Mouse (Mus musculus) layer of hippocampus, postnatal 36 days (tissue): ENCODE measurements around the gene Stmn3. TPM values are rescaled to one million over a fixed set of nuclear protein-coding genes. Genes with fewer than 3 reads are reported as not detected.

ENCODE experiments used
- DNase-seq, 2 experiments: peaks; one replicate each; pipeline ENCODE4 v3.0.0; 2022
- total RNA-seq, 2 experiments: library from RNA; stranded (reverse); gene quantifications; 2 replicates each; pipeline ENCODE4 v1.2.3; 2021

Stmn3 gene
- total RNA-seq, 2 experiments from 2014 or later: 562 to 666 TPM

DNA sequence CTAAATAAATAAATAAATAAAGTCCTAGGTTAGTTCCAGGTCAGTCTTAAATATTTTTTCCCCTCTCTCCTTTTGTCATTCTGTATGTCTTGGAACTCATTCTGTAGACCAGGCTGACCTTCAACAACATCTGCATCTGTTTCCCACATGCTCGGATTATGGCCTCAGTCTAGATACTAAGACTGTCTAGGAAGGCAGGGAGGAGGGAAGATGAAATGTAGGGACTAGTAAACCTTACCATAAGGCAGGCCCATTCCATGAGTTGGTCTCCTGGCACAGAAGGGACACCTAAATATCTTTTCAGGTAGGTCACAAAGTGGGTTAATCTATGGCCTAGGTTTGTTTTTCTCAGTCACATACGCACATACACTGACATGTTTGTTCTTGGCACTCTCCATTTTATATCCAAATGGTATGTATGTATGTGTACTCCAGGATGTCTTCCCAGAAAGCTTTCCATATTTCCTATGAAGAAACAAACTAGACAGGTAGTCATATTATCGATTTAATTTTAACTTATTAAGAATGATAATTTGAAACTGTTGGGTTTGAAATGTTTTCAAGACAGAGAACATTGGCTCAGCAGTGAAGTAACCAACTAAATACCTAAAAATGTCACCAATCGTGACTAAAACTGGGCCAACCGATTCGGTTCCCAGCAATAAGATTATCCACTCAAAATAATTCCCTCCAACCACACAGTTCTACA lies 27.5 kb downstream of the Stmn3 start:
- DNase-seq: no peak

DNA sequence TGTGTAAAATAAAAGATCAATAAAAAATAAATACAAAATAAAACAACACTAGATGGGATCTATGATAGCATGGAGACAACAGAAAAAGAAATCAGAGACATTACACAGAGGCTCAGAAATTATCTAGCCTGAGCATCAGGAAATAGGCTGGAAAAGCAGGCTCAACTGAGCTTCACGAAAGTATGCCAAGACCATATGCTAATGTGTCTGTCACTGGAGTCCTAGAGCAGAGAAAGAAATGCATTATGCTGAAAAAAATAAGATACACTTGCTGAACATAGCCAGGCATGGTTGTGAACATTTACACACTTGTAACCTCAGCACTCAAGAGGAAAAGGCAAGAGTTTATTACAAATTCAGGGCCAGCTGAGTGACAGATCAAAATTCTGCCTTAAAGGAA lies 34.3 kb downstream of the Stmn3 start:
- DNase-seq: no peak

DNA sequence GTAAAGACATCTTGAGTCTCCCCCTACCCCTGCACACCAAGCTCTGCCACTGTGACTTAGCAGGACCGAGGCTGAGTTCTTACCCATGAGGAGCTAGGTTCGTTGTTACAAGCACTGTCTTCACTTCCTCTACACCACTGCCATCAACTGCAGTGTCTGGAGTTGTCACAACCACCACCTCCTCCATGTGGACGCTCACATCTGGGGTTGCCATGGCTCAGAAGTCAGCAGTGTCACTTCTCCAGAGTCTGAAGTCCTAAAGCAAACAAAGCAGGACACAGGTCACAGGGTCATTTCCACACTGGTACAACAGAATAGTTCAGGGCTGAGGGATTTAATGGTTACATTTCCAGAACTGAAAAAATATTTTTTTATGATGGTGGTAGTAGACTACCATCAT lies 36.4 kb downstream of the Stmn3 start:
- no peak for DNase-seq

DNA sequence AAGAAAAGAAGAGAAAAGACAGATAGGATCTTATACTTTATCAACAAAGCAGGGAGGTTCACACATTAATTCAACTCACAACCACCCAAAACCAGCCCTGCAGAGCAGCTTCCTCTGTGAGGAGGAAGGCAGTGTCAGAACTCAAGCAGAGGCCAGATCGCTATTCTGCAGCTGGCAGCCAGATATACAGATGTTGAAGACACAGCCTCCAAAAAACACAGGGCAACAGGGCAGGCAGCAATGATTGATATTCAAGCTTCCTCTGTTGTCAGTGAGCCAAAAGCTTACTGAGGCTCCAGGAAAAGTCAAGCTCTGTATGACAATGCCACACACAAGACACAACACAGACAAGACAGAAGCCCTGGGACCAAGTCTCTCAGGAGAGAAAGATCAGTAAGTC lies 37.5 kb downstream of the Stmn3 start:
- no peak for DNase-seq

DNA sequence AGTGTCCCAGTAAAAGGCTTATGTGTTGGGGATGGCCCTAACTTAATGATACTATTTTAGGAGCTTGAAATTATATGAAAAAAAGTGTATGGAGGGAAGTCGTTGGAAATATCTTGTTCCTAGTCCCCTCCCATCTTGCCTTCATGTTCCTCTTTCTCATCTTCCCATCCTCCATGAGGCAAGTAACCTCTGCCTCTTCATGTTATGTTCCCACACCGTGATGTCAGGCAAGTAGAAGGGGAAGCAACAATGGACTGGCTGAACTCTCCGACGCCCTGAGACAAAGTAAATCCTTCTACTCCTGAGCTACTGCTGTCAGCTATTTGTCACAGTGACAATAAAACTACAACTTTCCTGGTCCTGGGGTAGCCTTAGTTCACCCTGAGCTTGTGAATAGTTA lies 39.7 kb downstream of the Stmn3 start:
- DNase-seq: no peak

DNA sequence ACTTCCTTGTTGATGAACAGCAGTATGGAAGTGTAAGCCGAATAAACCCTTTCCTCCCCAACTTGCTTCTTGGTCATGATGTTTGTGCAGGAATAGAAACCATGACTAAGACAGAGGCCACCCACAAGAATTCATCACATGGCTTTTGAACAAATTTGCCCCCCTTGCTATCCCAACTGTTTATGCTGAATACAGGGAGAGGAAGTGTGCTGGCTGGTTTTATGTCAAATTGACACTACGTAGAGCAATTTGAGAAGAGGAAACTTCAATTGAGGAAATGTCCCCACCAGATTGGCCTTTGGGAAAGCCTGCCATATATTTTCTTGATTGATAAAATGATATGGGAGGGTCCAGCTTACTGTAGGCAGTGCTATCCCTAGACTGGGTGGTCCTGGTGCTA lies 40.5 kb downstream of the Stmn3 start:
- DNase-seq: no peak

DNA sequence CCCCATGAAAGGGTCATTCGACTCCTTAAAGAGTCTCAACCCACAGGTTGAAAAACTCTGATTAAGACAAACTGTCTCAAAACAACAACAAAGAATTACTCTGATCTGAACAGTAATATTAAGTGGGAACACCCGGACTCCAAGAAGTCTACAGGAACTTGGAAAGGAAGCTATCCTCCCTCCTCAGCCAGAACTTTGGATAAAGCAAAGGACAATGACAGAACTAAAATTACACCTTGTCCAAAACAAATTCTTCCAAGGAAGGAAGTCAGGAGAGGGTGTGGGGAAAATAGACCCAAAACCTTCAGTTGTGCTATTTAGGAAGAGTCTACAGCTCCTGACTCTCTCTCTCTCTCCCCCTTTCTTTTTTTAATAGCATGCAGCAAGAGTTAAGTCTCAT lies 42.2 kb downstream of the Stmn3 start:
- DNase-seq: no peak

DNA sequence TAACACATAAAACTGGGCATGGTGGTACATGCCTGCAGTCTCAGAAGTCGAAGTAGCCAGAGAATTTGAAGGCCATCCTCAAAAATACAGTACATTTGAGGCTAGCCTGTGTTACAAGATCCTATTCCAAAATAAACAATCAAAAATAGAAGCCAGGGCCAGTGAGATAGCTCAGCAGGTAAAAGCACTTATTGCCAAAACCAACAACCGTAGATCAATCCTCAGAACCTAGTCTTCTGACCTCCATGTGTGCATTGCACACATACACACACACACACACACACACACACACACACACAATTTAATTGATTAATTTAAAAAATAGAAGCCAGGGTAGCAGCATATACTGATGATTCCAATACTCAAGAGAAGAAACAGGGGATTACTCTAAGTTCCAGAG lies 47.5 kb downstream of the Stmn3 start:
- DNase-seq: no peak

Other genes with a start within 250 kb of the Stmn3 start
- 100 to 1,000 TPM; 336 to 348 TPM for gene Kcnq2, start 179.2 kb downstream of the Stmn3 start, total RNA-seq
- gene Eef1a2, start 157.5 kb downstream of the Stmn3 start, total RNA-seq: 1,000 to 10,000 TPM; 1,091 to 1,130 TPM
- 100 to 1,000 TPM in 1 of 2 experiments, 10 to 100 TPM in 1; 92.0 to 106 TPM for gene Ppdpf, start 127.3 kb downstream of the Stmn3 start, total RNA-seq
- under 1 TPM in 1 of 2 experiments, not detected in 1; 0.10 TPM for gene Ptk6, start 111.7 kb downstream of the Stmn3 start, total RNA-seq
- gene Srms, start 101.3 kb downstream of the Stmn3 start, total RNA-seq: under 1 TPM; 0.35 to 0.66 TPM
- not detected for gene Fndc11, start 94.5 kb downstream of the Stmn3 start, total RNA-seq
- 1 to 10 TPM; 2.2 to 2.9 TPM for gene Helz2, start 72.5 kb downstream of the Stmn3 start, total RNA-seq
- 10 to 100 TPM; 17.1 to 17.4 TPM for gene Gmeb2, start 26.5 kb downstream of the Stmn3 start, total RNA-seq
- 10 to 100 TPM; 34.1 to 35.2 TPM for gene Rtel1, start 5.2 kb upstream of the Stmn3 start, total RNA-seq
- gene Zgpat, start 50.4 kb upstream of the Stmn3 start, total RNA-seq: 10 to 100 TPM; 77.5 to 83.5 TPM
- 10 to 100 TPM; 48.4 to 53.8 TPM for gene Arfrp1, start 50.9 kb upstream of the Stmn3 start, total RNA-seq
- gene Lime1, start 65.6 kb upstream of the Stmn3 start, total RNA-seq: 10 to 100 TPM; 38.5 to 52.5 TPM
- 1 to 10 TPM; 5.8 to 6.2 TPM for gene Zbtb46, start 144.9 kb upstream of the Stmn3 start, total RNA-seq
- gene Abhd16b, start 178.7 kb upstream of the Stmn3 start, total RNA-seq: not detected
- gene Tpd52l2, start 182.6 kb upstream of the Stmn3 start, total RNA-seq: 10 to 100 TPM; 77.7 to 87.1 TPM
- gene Dnajc5, start 206.0 kb upstream of the Stmn3 start, total RNA-seq: 100 to 1,000 TPM; 252 to 275 TPM